Mouse (Mus musculus): Measurements from ENCODE around the gene Pus1.

GRCm38 (mm10) chr5:110802809-110803208, 22.4 kb upstream of the Pus1 start:
- TF ChIP-seq CTCF (IDR thresholded peaks at IDR 0.05; ENCODE audit: insufficient read depth, low read length) (no peak), POLR2A (IDR thresholded peaks at IDR 0.05; ENCODE audit: borderline replicate concordance, extremely low read depth, low read depth, low read length) (no peak)

Measured in lung, adult 2 months (tissue).